Mouse (Mus musculus) heart, embryonic 11.5 days (tissue): ENCODE data around the gene Ror1. TPM values are rescaled to one million over a fixed set of nuclear protein-coding genes. Genes with fewer than 3 reads are reported as not detected.

Experiments
- ATAC-seq: fragments of 200-750 bp; cut with Nextera tagmentation; replicated peaks from 2 replicates; pipeline ENCODE4 v1.8.0; 2017; ENCODE audit warnings: moderate library complexity; ENCODE audit not compliant: insufficient number of reproducible peaks, low FRiP score, low TSS enrichment
- H3K27ac ChIP-seq: fragments of 300-500 bp; sonication (generic); 2 replicates; pipeline ENCODE4 v1.5.1; 2014; ENCODE audit warnings: mild to moderate bottlenecking, low read depth, low read length
- H3K27me3 ChIP-seq: fragments of 300-500 bp; sonication (generic); 2 replicates; pipeline ENCODE4 v1.6.1; 2014; ENCODE audit warnings: mild to moderate bottlenecking, low read length, mixed read lengths; ENCODE audit not compliant: control insufficient read depth, insufficient read depth
- H3K36me3 ChIP-seq: fragments of 300-500 bp; sonication (generic); 2 replicates; pipeline ENCODE4 v1.6.1; 2014; ENCODE audit warnings: mild to moderate bottlenecking, low read length, moderate library complexity, mixed read lengths; ENCODE audit not compliant: control insufficient read depth, insufficient read depth
- H3K4me1 ChIP-seq: fragments of 300-500 bp; sonication (generic); 2 replicates; pipeline ENCODE4 v1.6.1; 2014; ENCODE audit warnings: low read length; ENCODE audit not compliant: control insufficient read depth, insufficient read depth
- H3K4me2 ChIP-seq: fragments of 300-500 bp; sonication (generic); 2 replicates; pipeline ENCODE4 v1.6.1; 2014; ENCODE audit warnings: mild to moderate bottlenecking, moderate library complexity
- H3K4me3 ChIP-seq: fragments of 300-500 bp; sonication (generic); 2 replicates; pipeline ENCODE4 v1.5.1; 2014; ENCODE audit warnings: low read depth, low read length
- H3K9ac ChIP-seq: fragments of 300-500 bp; sonication (generic); 2 replicates; pipeline ENCODE4 v1.6.1; 2014; ENCODE audit warnings: mild to moderate bottlenecking, low read depth, low read length, moderate library complexity
- H3K9me3 ChIP-seq: fragments of 300-500 bp; sonication (generic); replicated peaks from 2 replicates; pipeline ENCODE4 v1.6.1; 2016; ENCODE audit warnings: low read length; ENCODE audit not compliant: control insufficient read depth
- WGBS: fragments of 180-500 bp; shearing (Covaris S2); extraction: QIAGEN DNeasy Blood & Tissue Kit; methylation state at CpG from one replicate; pipeline ENCODE4 v1.1.7; 2014; ENCODE audit not compliant: insufficient replicate concordance; 5-methylcytosine and 5-hydroxymethylcytosine counted together
- polyA plus RNA-seq: library from polyadenylated mRNA; unstranded; fragments of >200 nt; fragmentation: Nextera tagmentation; extraction: Ambion mirVana; gene quantifications from 2 replicates; pipeline ENCODE4 v1.2.1, GENCODE M21; 2014

Gene Ror1
- polyA plus RNA-seq, 1 experiment from 2014 or later: 7.3 TPM

- H3K36me3 ChIP-seq: no peaks in the 10 kb centered on the region
- peak; percentile 79; the same call in 1 of the 2 replicates for ATAC-seq
- whole genome bisulfite sequencing: 21% methylated on average over 6 of the region's 6 CpGs
- H3K9me3 ChIP-seq: no peaks in the 10 kb centered on the region
- H3K27ac ChIP-seq: peak overlapping the region; percentile 58; the same call in 1 of the 2 replicates
- no peaks in the 10 kb centered on the region; the same call in 1 of the 2 replicates for H3K27me3 ChIP-seq
- H3K4me3 ChIP-seq: no peak overlapping the region
- H3K4me2 ChIP-seq: peak overlapping the region; percentile 29; the same call in 1 of the 2 replicates
- no peak overlapping the region for H3K9ac ChIP-seq
- no peaks in the 10 kb centered on the region for H3K4me1 ChIP-seq
Observed at GRCm38 (mm10) chr4:100284528-100284927, 188.9 kb downstream of the Ror1 start.

- H3K4me2 ChIP-seq: no peak overlapping the region
- 65% methylated on average over 7 of the region's 7 CpGs for WGBS
- no peak overlapping the region for H3K9ac ChIP-seq
- no peaks in the 10 kb centered on the region; the same call in 1 of the 2 replicates for H3K27me3 ChIP-seq
- H3K9me3 ChIP-seq: no peaks in the 10 kb centered on the region
- no peaks in the 10 kb centered on the region for H3K36me3 ChIP-seq
- H3K4me3 ChIP-seq: no peak overlapping the region
- no peak for ATAC-seq
- H3K27ac ChIP-seq: no peak overlapping the region
- no peaks in the 10 kb centered on the region for H3K4me1 ChIP-seq
Observed at GRCm38 (mm10) chr4:100286111-100286541, 190.5 kb downstream of the Ror1 start.

GRCm38 (mm10) chr4:100286800-100287199, 191.2 kb downstream of the Ror1 start:
- Histone ChIP-seq H3K36me3 (no peaks in the 10 kb centered on the region), H3K4me2 (no peak overlapping the region), H3K27me3 (no peaks in the 10 kb centered on the region; the same call in 1 of the 2 replicates), H3K4me1 (no peaks in the 10 kb centered on the region), H3K27ac (no peak overlapping the region), H3K9me3 (no peaks in the 10 kb centered on the region), H3K9ac (no peak overlapping the region), H3K4me3 (no peak overlapping the region)
- ATAC-seq: no peak

- no peak overlapping the region for H3K4me2 ChIP-seq
- H3K4me1 ChIP-seq: 0 out of 2 replicates have a peak, but pooled peaks cover 3% of the 10 kb centered on the region
- H3K9me3 ChIP-seq: no peaks in the 10 kb centered on the region
- ATAC-seq: no peak
- no peaks in the 10 kb centered on the region for H3K36me3 ChIP-seq
- H3K27me3 ChIP-seq: no peaks in the 10 kb centered on the region; the same call in 1 of the 2 replicates
- no peak overlapping the region for H3K4me3 ChIP-seq
- H3K27ac ChIP-seq: no peak overlapping the region
- no peak overlapping the region for H3K9ac ChIP-seq
- WGBS: 74% methylated on average over 4 of the region's 4 CpGs
Observed at GRCm38 (mm10) chr4:100287829-100288228, 192.2 kb downstream of the Ror1 start.

GRCm38 (mm10) chr4:100291015-100291651, 195.5 kb downstream of the Ror1 start:
- no peak overlapping the region for H3K9ac ChIP-seq
- no peak for ATAC-seq
- H3K27me3 ChIP-seq: peaks cover 7% of the 10 kb centered on the region
- no peaks in the 10 kb centered on the region for H3K36me3 ChIP-seq
- no peak overlapping the region for H3K4me2 ChIP-seq
- no peak overlapping the region for H3K4me3 ChIP-seq
- 0 out of 2 replicates have a peak, but pooled peaks cover 3% of the 10 kb centered on the region for H3K4me1 ChIP-seq
- 82% methylated on average over 5 of the region's 5 CpGs for WGBS
- H3K9me3 ChIP-seq: no peaks in the 10 kb centered on the region
- H3K27ac ChIP-seq: no peak overlapping the region

GRCm38 (mm10) chr4:100297678-100298077, 202.1 kb downstream of the Ror1 start:
- H3K36me3 ChIP-seq: no peaks in the 10 kb centered on the region
- no peak overlapping the region; the same call in 1 of the 2 replicates for H3K27ac ChIP-seq
- peak overlapping the region; percentile 9; the same call in 1 of the 2 replicates for H3K4me3 ChIP-seq
- H3K9ac ChIP-seq: no peak overlapping the region
- H3K4me2 ChIP-seq: peak overlapping the region; percentile 34
- H3K27me3 ChIP-seq: peaks cover 9% of the 10 kb centered on the region
- peaks cover 18% of the 10 kb centered on the region for H3K4me1 ChIP-seq
- peak; percentile 71 for ATAC-seq
- WGBS: 11% methylated on average over 6 of the region's 6 CpGs
- no peaks in the 10 kb centered on the region for H3K9me3 ChIP-seq

- Histone ChIP-seq H3K4me3 (no peak overlapping the region), H3K27ac (no peak overlapping the region), H3K27me3 (peaks cover 9% of the 10 kb centered on the region), H3K9ac (no peak overlapping the region), H3K36me3 (no peaks in the 10 kb centered on the region), H3K4me2 (no peak overlapping the region), H3K4me1 (peaks cover 17% of the 10 kb centered on the region), H3K9me3 (no peaks in the 10 kb centered on the region)
- WGBS: 48% methylated on average over 5 of the region's 5 CpGs
- ATAC-seq: no peak
Observed at GRCm38 (mm10) chr4:100298566-100298965, 203.0 kb downstream of the Ror1 start.

GRCm38 (mm10) chr4:100300171-100300570, 204.6 kb downstream of the Ror1 start:
- H3K4me1 ChIP-seq: peaks cover 17% of the 10 kb centered on the region

GRCm38 (mm10) chr4:100301423-100301822, 205.8 kb downstream of the Ror1 start:
- H3K9ac ChIP-seq: no peak overlapping the region
- H3K9me3 ChIP-seq: no peaks in the 10 kb centered on the region
- H3K36me3 ChIP-seq: no peaks in the 10 kb centered on the region
- peaks cover 17% of the 10 kb centered on the region for H3K4me1 ChIP-seq
- 53% methylated on average over 1 of the region's 1 CpGs for WGBS
- no peak overlapping the region for H3K4me3 ChIP-seq
- ATAC-seq: no peak
- H3K27ac ChIP-seq: no peak overlapping the region
- peaks cover 2% of the 10 kb centered on the region; the same call in 1 of the 2 replicates for H3K27me3 ChIP-seq
- H3K4me2 ChIP-seq: no peak overlapping the region

More at GRCm38 (mm10) chr4:100300171-100300570, 204.6 kb downstream of the Ror1 start:
- ATAC-seq: no peak
- Histone ChIP-seq H3K4me2 (no peak overlapping the region), H3K9me3 (no peaks in the 10 kb centered on the region), H3K36me3 (no peaks in the 10 kb centered on the region), H3K27ac (no peak overlapping the region), H3K4me3 (no peak overlapping the region), H3K27me3 (peaks cover 5% of the 10 kb centered on the region; the same call in 1 of the 2 replicates), H3K9ac (no peak overlapping the region)
- WGBS: 70% methylated on average over 5 of the region's 5 CpGs
